Mouse (Mus musculus): ENCODE results near the gene Disc1.

GRCm38 (mm10) chr8:125199197-125199939 is 145.4 kb downstream of the Disc1 start:
- TF ChIP-seq USF2 (IDR thresholded peaks at IDR 0.05; ENCODE audit: borderline replicate concordance in 1 of 2, insufficient read depth in 1 of 2, low read depth in 1 of 2, low read length in 2 of 2) (no peak), GATA1 (IDR thresholded peaks at IDR 0.05; ENCODE audit: low read depth, low read length) (no peak), CTCF (IDR thresholded peaks at IDR 0.05 in 2 of 3, conservative IDR thresholded peaks at IDR 0.05 in 1 of 3; ENCODE audit: control insufficient read depth in 1 of 3, insufficient read depth in 1 of 3, low read depth in 2 of 3, low read length in 3 of 3, poor library complexity in 1 of 3, severe bottlenecking in 1 of 3) (no peak), NELFE (IDR thresholded peaks at IDR 0.05; ENCODE audit: low read depth, low read length) (no peak), CHD2 (IDR thresholded peaks at IDR 0.05; ENCODE audit: low read length) (no peak), POLR2A (IDR thresholded peaks at IDR 0.05; ENCODE audit: control insufficient read depth in 1 of 2, insufficient read depth in 1 of 2, low read depth in 1 of 2, low read length in 2 of 2, poor library complexity in 1 of 2) (no peak), CHD1 (IDR thresholded peaks at IDR 0.05; ENCODE audit: low read depth, low read length) (no peak), POLR2AphosphoS5 (IDR thresholded peaks at IDR 0.05; ENCODE audit: borderline replicate concordance, low read depth, low read length) (no peak)
